In genomic region chr17:83203692-83204383, GRCm38 (mm10) we compare ENCODE assay signal across 12 mouse cellular contexts. TPM values are rescaled to one million over a fixed set of nuclear protein-coding genes. Genes with fewer than 3 reads are reported as not detected.
DNase-seq lines count a peak whose midpoint lies in the region; ATAC-seq and TF ChIP-seq lines count a peak whose summit lies in the region.
"Had no signal": no experiment of that assay in that cellular context is flagged by ENCODE, and none has a peak within 500 bp of the region (broad histone marks: within the 10 kb centered on the region; RNA-seq: fewer than 3 reads in every experiment).

No protein-coding gene starts in this region.

- no peaks in the 10 kb centered on the region for H3K9me3 ChIP-seq in intestine, embryonic 16.5 days (ENCODE audit: control insufficient read depth, low read length)
- no peaks in the 10 kb centered on the region for H3K9me3 ChIP-seq in intestine, embryonic 15.5 days
- no peaks in the 10 kb centered on the region for H3K9me3 ChIP-seq in forebrain, embryonic 15.5 days
- H3K9me3 ChIP-seq in midbrain, embryonic 15.5 days: no peaks in the 10 kb centered on the region

- peak; percentile 82 for DNase-seq in brain, embryonic 14.5 days (ENCODE audit: low read depth)
- no peak for DNase-seq in lung, postnatal 14 days
- no peak for DNase-seq in urinary bladder, postnatal 36 days (ENCODE audit: low spot score in 2 of 2)
- DNase-seq in adrenal gland, adult 2 months: no peak
- DNase-seq: adrenal gland, postnatal 36 days; spleen, adult 18-20 months had no signal

- no peaks in the 10 kb centered on the region for H3K27me3 ChIP-seq in intestine, embryonic 16.5 days (replicated peaks; ENCODE audit: control insufficient read depth, insufficient read depth, low read length)
- H3K27me3 ChIP-seq in intestine, embryonic 15.5 days (replicated peaks): no peaks in the 10 kb centered on the region
- H3K27me3 ChIP-seq in forebrain, embryonic 15.5 days: no peaks in the 10 kb centered on the region
- peaks cover 12% of the 10 kb centered on the region for H3K27me3 ChIP-seq in midbrain, embryonic 15.5 days (replicated peaks)

- ATAC-seq in intestine, embryonic 16.5 days: 0 out of 2 replicates have a peak, but pooled peaks have one; percentile 9
- no peak for ATAC-seq in intestine, embryonic 15.5 days
- peak; percentile 53; the same call in 1 of the 2 replicates for ATAC-seq in forebrain, embryonic 15.5 days (replicated peaks)
- peak; percentile 44; the same call in 1 of the 2 replicates for ATAC-seq in midbrain, embryonic 15.5 days (replicated peaks)

- peaks cover 11% of the 10 kb centered on the region for H3K4me1 ChIP-seq in intestine, embryonic 16.5 days (ENCODE audit: control insufficient read depth, insufficient read depth, low read length)
- peaks cover 13% of the 10 kb centered on the region; the same call in 1 of the 2 replicates for H3K4me1 ChIP-seq in intestine, embryonic 15.5 days (replicated peaks)
- H3K4me1 ChIP-seq in forebrain, embryonic 15.5 days: peaks cover 18% of the 10 kb centered on the region
- H3K4me1 ChIP-seq in midbrain, embryonic 15.5 days: peaks cover 4% of the 10 kb centered on the region; the same call in 1 of the 2 replicates

- no peak overlapping the region for H3K9ac ChIP-seq in intestine, embryonic 16.5 days (ENCODE audit: low read depth, low read length)
- no peak overlapping the region for H3K9ac ChIP-seq in intestine, embryonic 15.5 days
- H3K9ac ChIP-seq in forebrain, embryonic 15.5 days (replicated peaks): no peak overlapping the region
- no peak overlapping the region for H3K9ac ChIP-seq in midbrain, embryonic 15.5 days

- no peak for TF ChIP-seq CTCF in brain, embryonic 14.5 days (IDR thresholded peaks at IDR 0.05; ENCODE audit: borderline replicate concordance, extremely low read depth, insufficient read depth, insufficient read length)

- TF ChIP-seq POLR2A in brain, embryonic 14.5 days (IDR thresholded peaks at IDR 0.05; ENCODE audit: borderline replicate concordance, extremely low read depth, insufficient read depth, insufficient read length, poor library complexity, severe bottlenecking): no peak

- H3K4me2 ChIP-seq in intestine, embryonic 16.5 days (ENCODE audit: low read depth, low read length): no peak overlapping the region
- no peak overlapping the region for H3K4me2 ChIP-seq in intestine, embryonic 15.5 days (replicated peaks)
- H3K4me2 ChIP-seq in forebrain, embryonic 15.5 days (replicated peaks): no peak overlapping the region
- H3K4me2 ChIP-seq in midbrain, embryonic 15.5 days: no peak overlapping the region
- H3K4me2 ChIP-seq: heart, embryonic 11.5 days had no signal

- H3K27ac ChIP-seq in intestine, embryonic 16.5 days (ENCODE audit: low read length): no peak overlapping the region
- H3K27ac ChIP-seq in intestine, embryonic 15.5 days: no peak overlapping the region
- no peak overlapping the region for H3K27ac ChIP-seq in forebrain, embryonic 15.5 days (replicated peaks)
- H3K27ac ChIP-seq in midbrain, embryonic 15.5 days: no peak overlapping the region

- H3K4me3 ChIP-seq in intestine, embryonic 16.5 days (ENCODE audit: low read length): no peak overlapping the region
- no peak overlapping the region for H3K4me3 ChIP-seq in intestine, embryonic 15.5 days (replicated peaks)
- no peak overlapping the region for H3K4me3 ChIP-seq in forebrain, embryonic 15.5 days
- no peak overlapping the region for H3K4me3 ChIP-seq in midbrain, embryonic 15.5 days
- H3K4me3 ChIP-seq: erythroblast, embryonic 14.5 days had no signal

- WGBS in intestine, embryonic 16.5 days: 64% methylated on average over 8 of the region's 8 CpGs
- WGBS in intestine, embryonic 15.5 days: 62% methylated on average over 8 of the region's 8 CpGs
- 19% methylated on average over 8 of the region's 8 CpGs for WGBS in forebrain, embryonic 15.5 days
- WGBS in midbrain, embryonic 15.5 days: 18% methylated on average over 8 of the region's 8 CpGs

- H3K36me3 ChIP-seq in intestine, embryonic 16.5 days (ENCODE audit: control insufficient read depth, insufficient read depth, low read length): no peaks in the 10 kb centered on the region
- no peaks in the 10 kb centered on the region for H3K36me3 ChIP-seq in intestine, embryonic 15.5 days
- no peaks in the 10 kb centered on the region for H3K36me3 ChIP-seq in forebrain, embryonic 15.5 days
- H3K36me3 ChIP-seq in midbrain, embryonic 15.5 days (replicated peaks): no peaks in the 10 kb centered on the region

RNA-seq across cellular contexts. Expression of gene Pkdcc, which starts 11.3 kb away (rescaled TPM):
- polyA plus RNA-seq in intestine, embryonic 16.5 days (2015; fragmentation: Nextera tagmentation; extraction: Ambion mirVana): 18.3 and 18.7 TPM in 2 replicates
- polyA plus RNA-seq in intestine, embryonic 15.5 days (2015; fragmentation: Nextera tagmentation; extraction: Ambion mirVana): 26.9 and 28.4 TPM in 2 replicates
- polyA plus RNA-seq in brain, embryonic 14.5 days (2012; rRNA removed): 53.3 and 82.8 TPM in 2 replicates
- 6.5 and 7.4 TPM in 2 replicates for polyA plus RNA-seq in forebrain, embryonic 15.5 days (2015; fragmentation: Nextera tagmentation; extraction: Ambion mirVana)
- polyA plus RNA-seq in midbrain, embryonic 15.5 days (2015; fragmentation: Nextera tagmentation; extraction: Ambion mirVana): 4.3 and 5.5 TPM in 2 replicates
- 10 to 100 TPM; 48.7 to 77.8 TPM for total RNA-seq in adrenal gland, adult 2 months (2021)
- polyA plus RNA-seq in adrenal gland, adult 2 months (2012; rRNA removed): 437 and 633 TPM in 2 replicates
